Mouse (Mus musculus): Measurements from ENCODE around the gene Pfas. TPM values are rescaled to one million over a fixed set of nuclear protein-coding genes. Genes with fewer than 3 reads are reported as not detected.
"Not testable (repeated sequence)": the region's sequence is repeated elsewhere in the genome, so short reads cannot be mapped to it uniquely, and the experiment has no call there.

Gene Pfas
- polyA plus RNA-seq, 1 experiment from 2014 or later, result 34.7 TPM

DNA sequence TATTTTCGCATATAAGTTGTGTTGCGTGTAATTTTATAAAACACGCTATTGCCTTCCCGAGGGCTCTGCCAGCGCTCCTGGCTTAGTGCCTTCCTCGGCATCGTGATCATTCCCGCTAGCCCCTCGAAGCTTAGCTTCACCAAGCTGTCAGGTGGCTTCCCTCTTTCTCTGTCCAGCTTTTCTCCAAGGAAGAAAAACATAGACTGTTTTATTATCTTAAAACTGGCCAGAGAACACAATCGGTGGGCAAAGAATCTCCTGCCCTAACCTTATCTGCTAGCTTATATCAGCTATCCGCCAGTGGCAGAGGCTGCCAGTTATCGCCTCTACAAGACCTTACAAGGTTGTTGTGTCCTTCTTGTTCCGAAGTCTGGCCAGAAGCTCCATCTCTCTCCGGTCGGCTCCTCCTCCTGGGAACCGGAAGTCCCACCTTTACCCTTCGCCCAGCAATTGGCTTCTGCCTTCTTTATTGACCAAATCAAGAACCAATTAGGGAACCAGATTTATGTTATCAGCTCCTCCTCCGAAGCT lies 3.9 kb upstream of the Pfas start:
- peak overlapping the region; percentile 85 for H3K27ac ChIP-seq (replicated peaks)
- H3K9me3 ChIP-seq, result no peaks in the 10 kb centered on the region
- H3K4me3 ChIP-seq, result peak overlapping the region; percentile 58
- peak; percentile 57; the same call in 1 of the 2 replicates for ATAC-seq (ENCODE audit: low FRiP score, low read depth)
- H3K36me3 ChIP-seq, result no peaks in the 10 kb centered on the region
- H3K27me3 ChIP-seq, result no peaks in the 10 kb centered on the region
- 2% methylated on average over 18 of the region's 18 CpGs for WGBS
- peak overlapping the region; percentile 68 for H3K9ac ChIP-seq (replicated peaks)
- H3K4me1 ChIP-seq, result peaks cover 32% of the 10 kb centered on the region
- peak overlapping the region; percentile 65 for H3K4me2 ChIP-seq (replicated peaks)

DNA sequence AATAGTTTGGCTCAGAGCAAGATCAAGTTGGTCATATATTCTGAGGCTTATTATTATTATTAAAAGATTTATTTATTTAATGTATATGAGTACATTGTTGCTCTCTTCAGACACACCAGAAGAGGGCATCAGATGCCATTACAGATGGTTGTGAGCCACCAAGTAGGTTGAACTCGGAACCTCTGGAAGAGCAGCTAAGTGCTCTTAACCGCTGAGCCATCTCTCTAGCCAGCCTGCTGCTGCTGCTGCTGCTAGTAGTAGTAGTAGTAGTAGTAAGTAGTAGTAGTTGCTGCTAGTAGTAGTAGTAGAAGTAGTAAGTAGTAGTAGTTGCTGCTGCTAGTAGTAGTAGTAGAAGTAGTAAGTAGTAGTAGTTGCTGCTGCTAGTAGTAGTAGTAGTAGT lies 3.2 kb upstream of the Pfas start:
- H3K36me3 ChIP-seq; H3K9me3 ChIP-seq; H3K9ac ChIP-seq (replicated peaks); ATAC-seq (ENCODE audit: low FRiP score, low read depth); H3K27me3 ChIP-seq: not testable (repeated sequence)
- peak overlapping the region; percentile 65 for H3K4me2 ChIP-seq (replicated peaks)
- WGBS, result 80% methylated on average over 2 of the region's 2 CpGs
- peaks cover 27% of the 10 kb centered on the region for H3K4me1 ChIP-seq
- H3K4me3 ChIP-seq, result peak overlapping the region; percentile 58
- peak overlapping the region; percentile 85; the same call in 1 of the 2 replicates for H3K27ac ChIP-seq (replicated peaks)

DNA sequence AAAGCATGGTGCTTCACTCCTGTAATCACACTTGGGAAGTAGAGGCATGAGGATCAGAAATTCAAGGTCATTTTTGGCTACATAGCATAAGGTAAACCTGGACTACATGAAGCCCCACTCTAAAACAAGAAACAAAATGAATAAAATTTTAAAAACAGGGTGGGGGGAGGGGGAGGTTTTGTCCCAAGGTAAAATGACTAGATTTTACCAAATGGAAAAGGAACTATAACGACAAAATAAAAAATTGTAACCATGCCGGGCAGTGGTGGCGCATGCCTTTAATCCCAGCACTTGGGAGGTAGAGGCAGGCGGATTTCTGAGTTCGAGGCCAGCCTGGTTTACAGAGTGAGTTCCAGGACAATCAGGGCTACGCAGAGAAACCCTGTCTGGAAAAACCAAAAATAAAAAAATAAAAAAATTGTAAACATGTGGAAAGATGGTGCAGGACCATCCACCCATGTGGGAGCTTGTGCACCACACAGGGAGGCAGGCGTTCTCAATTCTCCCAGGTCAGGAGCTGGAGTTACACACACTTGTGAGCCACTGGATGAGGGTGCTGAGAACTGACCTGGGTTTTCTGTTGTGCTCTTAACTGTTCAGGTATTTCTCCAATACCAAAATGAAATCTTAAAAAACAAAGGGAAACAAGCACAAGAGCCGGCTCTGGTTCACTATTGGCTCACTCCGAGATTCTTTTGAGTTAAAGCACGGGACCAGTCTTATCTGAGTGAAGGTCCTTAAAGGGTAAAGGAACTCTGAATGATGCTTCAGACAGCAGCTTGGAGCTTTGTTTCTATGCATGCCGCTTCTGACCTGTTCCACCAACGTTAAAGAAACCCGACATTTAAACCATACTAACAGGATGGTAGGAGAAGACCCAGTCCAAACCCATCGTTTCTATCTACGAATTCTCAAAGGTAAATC lies 2.4 kb upstream of the Pfas start:
- H3K4me1 ChIP-seq, result peaks cover 26% of the 10 kb centered on the region
- no peaks in the 10 kb centered on the region for H3K36me3 ChIP-seq
- 92% methylated on average over 15 of the region's 15 CpGs for WGBS
- 0 out of 2 replicates have a peak overlapping the region, but pooled peaks have one; percentile 85 for H3K27ac ChIP-seq (replicated peaks)
- no peaks in the 10 kb centered on the region for H3K27me3 ChIP-seq
- no peak overlapping the region for H3K4me3 ChIP-seq
- ATAC-seq (ENCODE audit: low FRiP score, low read depth), result no peak
- no peak overlapping the region for H3K9ac ChIP-seq (replicated peaks)
- no peaks in the 10 kb centered on the region for H3K9me3 ChIP-seq
- H3K4me2 ChIP-seq (replicated peaks), result no peak overlapping the region

DNA sequence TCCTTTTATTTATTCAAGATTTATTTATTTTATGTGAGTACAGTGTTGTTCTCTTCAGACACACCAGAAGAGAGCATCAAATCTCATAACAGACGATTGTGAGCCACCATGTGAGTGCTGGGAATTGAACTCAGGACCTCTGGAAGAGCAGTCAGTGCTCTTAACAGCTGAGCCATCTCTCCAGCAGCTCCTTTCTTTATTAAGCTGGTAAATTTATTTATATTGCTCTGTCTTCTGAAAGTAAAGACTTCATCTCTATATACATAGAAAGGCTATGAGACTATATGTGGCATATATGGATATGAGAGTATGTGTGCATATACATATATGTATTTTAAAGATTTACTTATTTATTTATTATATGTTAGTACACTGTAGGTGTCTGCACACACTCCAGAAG lies 1.2 kb upstream of the Pfas start:
- WGBS, result 78% methylated on average over 1 of the region's 1 CpGs
- ATAC-seq (ENCODE audit: low FRiP score, low read depth), result no peak
- Histone ChIP-seq H3K9me3 (no peaks in the 10 kb centered on the region), H3K27ac (replicated peaks) (no peak overlapping the region), H3K27me3 (no peaks in the 10 kb centered on the region), H3K4me1 (peaks cover 22% of the 10 kb centered on the region), H3K4me3 (no peak overlapping the region), H3K9ac (replicated peaks) (no peak overlapping the region), H3K4me2 (replicated peaks) (no peak overlapping the region), H3K36me3 (0 out of 2 replicates have a peak, but pooled peaks cover 7% of the 10 kb centered on the region)

DNA sequence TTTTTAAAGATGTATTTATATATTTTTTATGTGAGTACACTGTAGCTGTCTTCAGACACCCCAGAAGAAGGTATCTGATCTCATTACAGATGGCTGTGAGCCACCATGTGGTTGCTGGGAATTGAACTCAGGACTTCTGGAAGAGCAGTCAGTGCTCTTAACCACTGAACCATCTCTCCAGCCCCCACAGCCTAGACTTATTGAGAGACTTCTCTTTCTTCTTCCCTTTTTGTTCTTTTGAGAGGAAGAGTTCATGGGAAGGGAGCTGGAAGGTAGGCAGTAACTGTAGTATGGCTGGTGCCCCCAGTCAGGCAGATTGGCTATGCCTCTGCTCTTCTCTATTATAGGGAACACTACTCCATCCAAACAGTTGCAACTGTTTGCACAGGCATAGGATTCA lies 1.7 kb downstream of the Pfas start:
- not testable (repeated sequence) for H3K9ac ChIP-seq (replicated peaks); ATAC-seq (ENCODE audit: low FRiP score, low read depth); H3K4me2 ChIP-seq (replicated peaks); H3K27me3 ChIP-seq; H3K9me3 ChIP-seq; H3K27ac ChIP-seq (replicated peaks); H3K4me3 ChIP-seq
- Histone ChIP-seq H3K4me1 (peaks cover 16% of the 10 kb centered on the region), H3K36me3 (peaks cover 29% of the 10 kb centered on the region)

DNA sequence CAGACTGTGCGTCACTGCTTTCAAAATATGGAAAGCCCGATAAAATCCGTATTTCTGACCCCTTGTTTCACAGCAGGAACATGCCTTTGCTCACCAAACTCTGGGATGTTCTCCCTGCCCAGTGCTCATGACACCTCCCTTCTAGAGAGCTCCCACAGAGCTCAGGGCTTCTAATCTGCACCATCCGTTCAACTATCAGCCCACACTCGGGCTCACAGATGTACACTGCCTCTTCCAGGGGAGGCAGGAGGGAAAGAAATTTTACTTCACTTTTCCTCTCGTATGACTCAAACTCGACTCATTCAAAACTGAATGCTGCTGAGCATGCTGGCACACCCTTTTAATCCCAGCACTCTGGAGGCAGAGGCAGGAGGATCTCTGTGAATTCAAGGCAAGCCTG lies 3.1 kb downstream of the Pfas start:
- H3K27ac ChIP-seq (replicated peaks), result no peak overlapping the region
- no peaks in the 10 kb centered on the region for H3K27me3 ChIP-seq
- H3K4me3 ChIP-seq, result no peak overlapping the region
- no peaks in the 10 kb centered on the region for H3K9me3 ChIP-seq
- peaks cover 11% of the 10 kb centered on the region for H3K4me1 ChIP-seq
- peaks cover 42% of the 10 kb centered on the region for H3K36me3 ChIP-seq
- no peak overlapping the region for H3K9ac ChIP-seq (replicated peaks)
- no peak overlapping the region for H3K4me2 ChIP-seq (replicated peaks)
- 96% methylated on average over 7 of the region's 7 CpGs for WGBS
- ATAC-seq (ENCODE audit: low FRiP score, low read depth), result no peak

DNA sequence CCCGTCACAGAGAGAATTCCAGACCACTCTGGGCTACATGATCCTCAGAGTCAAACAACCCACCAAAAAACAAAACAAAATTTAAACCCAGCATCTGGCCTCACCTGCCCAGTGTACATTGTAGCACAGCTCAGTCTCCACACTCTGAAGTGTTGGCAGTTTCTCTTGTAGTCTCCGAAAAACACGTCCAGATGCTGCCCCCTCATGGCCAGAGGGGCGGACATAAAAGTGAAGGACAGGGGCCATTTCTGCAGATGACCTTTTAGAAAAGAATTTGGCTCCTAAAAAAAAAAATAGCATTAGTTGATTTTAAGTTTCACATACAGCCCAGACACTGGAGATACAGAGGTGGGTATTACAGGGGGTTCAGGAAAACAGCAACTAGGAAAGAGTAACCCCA lies 4.7 kb downstream of the Pfas start:
- H3K27ac ChIP-seq (replicated peaks), result no peak overlapping the region
- no peaks in the 10 kb centered on the region for H3K27me3 ChIP-seq
- ATAC-seq (ENCODE audit: low FRiP score, low read depth), result no peak
- H3K9ac ChIP-seq (replicated peaks), result no peak overlapping the region
- peaks cover 11% of the 10 kb centered on the region for H3K4me1 ChIP-seq
- H3K4me3 ChIP-seq, result no peak overlapping the region
- WGBS, result 63% methylated on average over 4 of the region's 4 CpGs
- peaks cover 58% of the 10 kb centered on the region for H3K36me3 ChIP-seq
- no peak overlapping the region for H3K4me2 ChIP-seq (replicated peaks)
- no peaks in the 10 kb centered on the region for H3K9me3 ChIP-seq

DNA sequence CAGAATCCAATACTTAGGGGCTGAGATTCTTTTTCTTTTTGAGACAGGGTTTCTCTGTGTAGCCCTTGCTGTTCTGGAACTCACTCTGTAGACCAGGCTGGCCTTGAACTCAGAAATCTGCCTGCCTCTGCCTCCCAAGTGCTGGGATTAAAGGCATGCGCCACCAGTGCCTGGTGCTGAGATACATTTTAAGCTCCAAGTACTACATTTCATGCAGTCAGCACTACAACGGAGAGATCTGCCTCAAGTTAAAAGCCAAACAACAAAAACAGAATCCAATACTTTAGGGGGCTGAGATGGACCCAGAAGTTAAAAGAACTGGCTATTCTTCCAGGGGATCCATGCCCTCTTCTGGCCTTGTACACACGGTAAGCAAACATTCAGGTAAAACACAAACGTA lies 5.5 kb downstream of the Pfas start:
- not testable (repeated sequence) for ATAC-seq (ENCODE audit: low FRiP score, low read depth); H3K9me3 ChIP-seq; H3K4me3 ChIP-seq; H3K27me3 ChIP-seq; H3K27ac ChIP-seq (replicated peaks); H3K4me1 ChIP-seq; H3K4me2 ChIP-seq (replicated peaks); H3K9ac ChIP-seq (replicated peaks)
- peaks cover 66% of the 10 kb centered on the region for H3K36me3 ChIP-seq
- WGBS, result 94% methylated on average over 4 of the region's 4 CpGs

DNA sequence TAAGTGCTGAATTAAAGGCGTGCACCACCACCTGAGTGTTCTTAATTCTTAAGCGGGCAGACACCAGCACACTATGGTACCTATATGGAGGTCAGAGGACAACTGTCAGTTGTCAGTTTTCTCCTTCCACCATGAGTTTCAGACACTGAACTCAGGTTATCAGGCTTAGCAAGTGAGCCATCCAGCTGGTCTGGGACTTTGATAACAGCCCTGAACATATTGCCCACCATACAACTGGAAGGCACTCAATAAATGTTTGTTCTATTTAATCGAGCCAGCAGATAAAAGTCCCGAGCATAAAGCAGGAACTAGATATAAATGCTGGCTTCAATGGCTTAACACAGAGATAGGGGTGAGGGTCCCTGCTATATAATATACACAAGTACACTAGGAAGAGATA lies 11.2 kb downstream of the Pfas start:
- Histone ChIP-seq H3K36me3 (peaks cover 94% of the 10 kb centered on the region), H3K4me2 (replicated peaks) (no peak overlapping the region), H3K27ac (replicated peaks) (no peak overlapping the region), H3K4me3 (no peak overlapping the region), H3K9ac (replicated peaks) (no peak overlapping the region), H3K27me3 (no peaks in the 10 kb centered on the region), H3K4me1 (no peaks in the 10 kb centered on the region), H3K9me3 (no peaks in the 10 kb centered on the region)
- WGBS, result 96% methylated on average over 4 of the region's 4 CpGs
- ATAC-seq (ENCODE audit: low FRiP score, low read depth), result no peak

DNA sequence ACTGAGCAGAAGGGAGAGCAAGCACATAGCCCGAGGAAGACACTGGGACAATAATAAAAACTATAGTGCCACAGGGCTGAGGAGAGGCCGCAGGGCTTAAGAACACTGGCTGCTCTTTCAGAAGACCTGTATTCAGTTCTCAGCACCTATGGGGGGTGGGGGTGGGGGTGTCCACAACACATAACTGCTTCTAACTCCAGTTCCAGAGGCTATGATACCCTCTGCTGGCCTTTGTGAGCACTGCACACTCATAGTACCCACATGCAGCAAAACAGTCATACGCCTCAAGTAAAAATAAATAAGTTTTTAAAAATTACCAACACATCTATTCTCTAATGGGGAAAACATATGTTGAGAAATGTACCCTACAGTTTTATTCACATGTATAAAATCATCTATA lies 13.9 kb downstream of the Pfas start:
- Histone ChIP-seq H3K4me2 (replicated peaks) (no peak overlapping the region), H3K9me3 (no peaks in the 10 kb centered on the region), H3K27me3 (no peaks in the 10 kb centered on the region), H3K4me1 (no peaks in the 10 kb centered on the region), H3K27ac (replicated peaks) (no peak overlapping the region), H3K9ac (replicated peaks) (no peak overlapping the region), H3K36me3 (peaks cover 94% of the 10 kb centered on the region), H3K4me3 (no peak overlapping the region)
- WGBS, result 95% methylated on average over 3 of the region's 3 CpGs
- no peak for ATAC-seq (ENCODE audit: low FRiP score, low read depth)

DNA sequence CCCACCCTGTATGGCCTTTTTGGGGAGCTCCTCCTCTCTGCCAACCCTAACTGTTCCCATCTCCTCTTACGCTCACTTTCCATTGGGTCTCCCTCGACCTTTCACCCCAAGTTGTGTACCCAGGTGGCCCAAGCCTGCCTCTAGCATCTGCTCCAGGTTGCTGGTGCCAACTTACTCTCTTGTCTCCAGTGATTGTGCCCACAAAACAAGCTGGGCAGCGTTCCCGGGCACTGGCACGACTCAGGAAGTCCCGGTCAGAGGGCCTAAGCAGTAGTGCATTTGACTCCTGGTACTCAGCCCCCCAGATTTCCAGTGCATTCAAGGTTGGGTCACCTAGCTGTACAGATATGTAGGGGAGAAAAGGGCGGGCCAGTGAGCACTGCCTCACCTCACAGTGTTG lies 15.1 kb downstream of the Pfas start:
- no peak for ATAC-seq (ENCODE audit: low FRiP score, low read depth)
- H3K9me3 ChIP-seq, result no peaks in the 10 kb centered on the region
- H3K4me1 ChIP-seq, result no peaks in the 10 kb centered on the region
- H3K4me3 ChIP-seq, result no peak overlapping the region
- no peaks in the 10 kb centered on the region for H3K27me3 ChIP-seq
- no peak overlapping the region for H3K4me2 ChIP-seq (replicated peaks)
- H3K27ac ChIP-seq (replicated peaks), result no peak overlapping the region
- 91% methylated on average over 7 of the region's 7 CpGs for WGBS
- H3K36me3 ChIP-seq, result peaks cover 92% of the 10 kb centered on the region
- H3K9ac ChIP-seq (replicated peaks), result no peak overlapping the region

DNA sequence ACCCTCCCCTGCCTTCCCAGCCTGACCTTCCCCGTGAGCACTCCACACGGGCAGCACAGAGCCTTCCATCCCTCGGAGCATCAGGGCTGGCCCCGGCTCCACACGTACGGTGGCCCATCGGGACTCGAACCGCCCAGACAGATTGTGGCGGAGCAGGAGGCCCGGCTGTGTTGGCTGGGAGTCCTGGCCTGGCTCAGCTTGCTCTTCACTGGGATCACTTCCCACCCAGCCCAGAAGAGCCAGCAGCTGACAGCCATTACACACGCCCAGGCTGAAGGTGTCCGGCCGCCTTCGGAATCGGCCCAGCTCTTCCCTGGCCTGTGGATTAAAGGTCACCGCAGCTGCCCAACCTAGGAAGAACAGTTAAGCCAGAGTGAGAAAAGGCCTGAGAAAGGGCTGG lies 19.9 kb downstream of the Pfas start:
- no peak overlapping the region for H3K9ac ChIP-seq (replicated peaks)
- ATAC-seq (ENCODE audit: low FRiP score, low read depth), result no peak
- H3K27ac ChIP-seq (replicated peaks), result no peak overlapping the region
- H3K4me3 ChIP-seq, result no peak overlapping the region
- H3K4me1 ChIP-seq, result no peaks in the 10 kb centered on the region
- H3K4me2 ChIP-seq (replicated peaks), result no peak overlapping the region
- WGBS, result 97% methylated on average over 17 of the region's 17 CpGs
- H3K36me3 ChIP-seq, result peaks cover 68% of the 10 kb centered on the region
- H3K9me3 ChIP-seq, result no peaks in the 10 kb centered on the region
- no peaks in the 10 kb centered on the region for H3K27me3 ChIP-seq

Data from midbrain, embryonic 12.5 days (tissue).